Mouse (Mus musculus) liver, embryonic 14.5 days (tissue): ENCODE data around the gene 1700029J07Rik. TPM values are rescaled to one million over a fixed set of nuclear protein-coding genes. Genes with fewer than 3 reads are reported as not detected.

ENCODE experiments used
- ATAC-seq: fragments of 200-750 bp; cut with Nextera tagmentation; 2 replicates; pipeline ENCODE4 v1.8.0; 2017; ENCODE audit warnings: moderate number of reproducible peaks, mild to moderate bottlenecking, moderate library complexity; ENCODE audit not compliant: insufficient read depth
- DNase-seq, 3 experiments: peaks; one replicate each; pipeline ENCODE4 v3.0.0-alpha.2; 2012 to 2013; ENCODE audit warnings: low read depth in 3 of 3, low spot score in 3 of 3
- H3K27ac ChIP-seq: fragments of 300-500 bp; sonication (generic); 2 replicates; pipeline ENCODE4 v1.5.1; 2014; ENCODE audit warnings: moderate library complexity, mild to moderate bottlenecking, control low read depth, inconsistent platforms
- H3K27me3 ChIP-seq: fragments of 300-500 bp; sonication (generic); 2 replicates; pipeline ENCODE4 v1.6.1; 2014; ENCODE audit warnings: mild to moderate bottlenecking, low read length, moderate library complexity; ENCODE audit not compliant: control insufficient read depth, insufficient read depth
- H3K36me3 ChIP-seq: fragments of 300-500 bp; sonication (generic); replicated peaks from 2 replicates; pipeline ENCODE4 v1.6.1; 2014; ENCODE audit warnings: low read depth; ENCODE audit not compliant: control insufficient read depth, insufficient read depth
- H3K4me1 ChIP-seq, 2 experiments: fragments of 200-500 bp in 1 of 2; fragments of 300-500 bp in 1 of 2; sonication (generic) in 1 of 2; replicated peaks; 2 replicates each; pipeline ENCODE4 v1.6.1; 2012 to 2014; ENCODE audit warnings: antibody characterized with exemption in 1 of 2, inconsistent platforms in 1 of 2, low read length in 1 of 2; ENCODE audit not compliant: control insufficient read depth in 2 of 2, insufficient read depth in 2 of 2
- H3K4me2 ChIP-seq: fragments of 300-500 bp; sonication (generic); 2 replicates; pipeline ENCODE4 v1.6.1; 2014; ENCODE audit warnings: low read depth, mild to moderate bottlenecking, control low read depth, moderate library complexity
- H3K4me3 ChIP-seq, 2 experiments: fragments of 200-500 bp in 1 of 2; fragments of 300-500 bp in 1 of 2; sonication (generic) in 1 of 2; 2 replicates each; pipeline ENCODE4 v1.5.1; 2012 to 2014; ENCODE audit warnings: low read depth in 2 of 2, low read length in 2 of 2, mild to moderate bottlenecking in 2 of 2, control low read depth in 1 of 2, inconsistent platforms in 1 of 2, moderate library complexity in 1 of 2; ENCODE audit not compliant: insufficient read depth in 1 of 2
- H3K9ac ChIP-seq: fragments of 300-500 bp; sonication (generic); replicated peaks from 2 replicates; pipeline ENCODE4 v1.6.1; 2014; ENCODE audit warnings: mild to moderate bottlenecking, control low read depth, moderate library complexity
- H3K9me3 ChIP-seq: fragments of 300-500 bp; sonication (generic); 2 replicates; pipeline ENCODE4 v1.6.1; 2016; ENCODE audit warnings: low read length, mixed read lengths; ENCODE audit not compliant: control insufficient read depth
- CTCF ChIP-seq: IDR thresholded peaks from 2 replicates; pipeline ENCODE4 v1.5.1; 2016; ENCODE audit warnings: antibody characterized with exemption, low read depth, control low read depth
- EP300 ChIP-seq: IDR thresholded peaks from 2 replicates; pipeline ENCODE4 v1.6.1; 2016; ENCODE audit warnings: antibody characterized with exemption, low read depth
- WGBS: fragments of 180-500 bp; shearing (Covaris S2); extraction: QIAGEN DNeasy Blood & Tissue Kit; methylation state at CpG from one replicate; pipeline ENCODE4 v1.1.7; 2014; ENCODE audit not compliant: insufficient replicate concordance; 5-methylcytosine and 5-hydroxymethylcytosine counted together
- polyA plus RNA-seq, 2 experiments: library from polyadenylated mRNA; depleted of rRNA in 1 of 2; stranded (reverse) in 1 of 2; unstranded in 1 of 2; fragments of >200 nt; fragmentation: Nextera tagmentation in 1 of 2; extraction: Ambion mirVana in 1 of 2; gene quantifications; 2 replicates each; pipeline versions ENCODE4 v1.2.1 to v1.2.3; 2012 to 2014

1700029J07Rik gene
- polyA plus RNA-seq, 2 experiments, result 0.53 to 0.65 TPM

GRCm38 (mm10) chr8:45973988-45974505, 1.0 kb downstream of the 1700029J07Rik start:
- WGBS, result 72% methylated on average over 8 of the region's 8 CpGs
- no peak for ATAC-seq
- Histone ChIP-seq H3K27me3 (no peaks in the 10 kb centered on the region), H3K9me3 (no peaks in the 10 kb centered on the region), H3K4me2 (peak overlapping the region; percentile 93), H3K36me3 (no peaks in the 10 kb centered on the region; the same call in 1 of the 2 replicates), H3K4me3 (no peak overlapping the region), H3K27ac (no peak overlapping the region), H3K9ac (no peak overlapping the region), H3K4me1 (peaks cover 4 to 7% of the 10 kb centered on the region in 2 experiments)
- TF ChIP-seq EP300, result no peak
- TF ChIP-seq CTCF, result no peak
- DNase-seq, result no peak

- TF ChIP-seq CTCF (peak; percentile 63), EP300 (no peak)
- H3K27ac ChIP-seq, result no peak overlapping the region
- peaks cover 0 to 2% of the 10 kb centered on the region in 2 experiments; a peak in 2 of 4 replicates for H3K4me1 ChIP-seq
- no peak overlapping the region for H3K9ac ChIP-seq
- no peaks in the 10 kb centered on the region for H3K36me3 ChIP-seq
- DNase-seq, result no peak
- H3K4me3 ChIP-seq, result no peak overlapping the region
- no peaks in the 10 kb centered on the region for H3K9me3 ChIP-seq
- H3K4me2 ChIP-seq, result no peak overlapping the region
- 79% methylated on average over 12 of the region's 12 CpGs for WGBS
- ATAC-seq, result no peak
- no peaks in the 10 kb centered on the region for H3K27me3 ChIP-seq
These were observed 4.2 kb downstream of the 1700029J07Rik start for GRCm38 (mm10) chr8:45970894-45971293.

- TF ChIP-seq EP300, result no peak
- TF ChIP-seq CTCF, result no peak
- no peaks in the 10 kb centered on the region for H3K27me3 ChIP-seq
- DNase-seq (no peak), ATAC-seq (no peak)
- no peak overlapping the region for H3K9ac ChIP-seq
- H3K36me3 ChIP-seq, result no peaks in the 10 kb centered on the region
- H3K4me1 ChIP-seq, result no peaks in the 10 kb centered on the region
- no peaks in the 10 kb centered on the region for H3K9me3 ChIP-seq
- H3K4me3 ChIP-seq, result no peak overlapping the region
- WGBS, result 34% methylated on average over 2 of the region's 2 CpGs
- H3K4me2 ChIP-seq, result no peak overlapping the region
- no peak overlapping the region for H3K27ac ChIP-seq
These were observed 24.4 kb downstream of the 1700029J07Rik start for GRCm38 (mm10) chr8:45950622-45951021.

- no peak overlapping the region for H3K27ac ChIP-seq
- DNase-seq (no peak), ATAC-seq (no peak)
- H3K4me3 ChIP-seq, result no peak overlapping the region
- H3K9ac ChIP-seq, result no peak overlapping the region
- H3K27me3 ChIP-seq, result no peaks in the 10 kb centered on the region
- no peak for TF ChIP-seq CTCF
- no peak for TF ChIP-seq EP300
- H3K4me2 ChIP-seq, result no peak overlapping the region
- no peaks in the 10 kb centered on the region for H3K9me3 ChIP-seq
- no peaks in the 10 kb centered on the region for H3K4me1 ChIP-seq
- 67% methylated on average over 4 of the region's 4 CpGs for WGBS
- H3K36me3 ChIP-seq, result no peaks in the 10 kb centered on the region
These were observed 28.8 kb downstream of the 1700029J07Rik start for GRCm38 (mm10) chr8:45946283-45946682.

- no peak for ATAC-seq
- Histone ChIP-seq H3K9me3 (no peaks in the 10 kb centered on the region), H3K9ac (no peak overlapping the region), H3K4me3 (no peak overlapping the region), H3K27me3 (no peaks in the 10 kb centered on the region), H3K4me2 (no peak overlapping the region), H3K4me1 (no peaks in the 10 kb centered on the region), H3K36me3 (no peaks in the 10 kb centered on the region), H3K27ac (no peak overlapping the region)
- no peak for TF ChIP-seq CTCF
- no peak for TF ChIP-seq EP300
- DNase-seq, result no peak
- 65% methylated on average over 9 of the region's 9 CpGs for WGBS
These were observed 38.1 kb downstream of the 1700029J07Rik start for GRCm38 (mm10) chr8:45936986-45937385.
